Mouse (Mus musculus) c-Kit-positive CD71-positive TER-119-negative erythroid progenitor cells, embryonic 14.5 days (primary cell): ENCODE data around the gene Pde4a.
"Not testable (repeated sequence)": the region's sequence is repeated elsewhere in the genome, so short reads cannot be mapped to it uniquely, and the experiment has no call there.

Experiments used
- DNase-seq: peaks from one replicate; pipeline ENCODE4 v3.0.0-alpha.2; 2013; ENCODE audit warnings: low read depth

The Pde4a gene

GRCm38 (mm10) chr9:21220490-21221382 is 55.2 kb downstream of the Pde4a start:
- peak; percentile 94 for DNase-seq

- peak; percentile 81 for DNase-seq
Observed at GRCm38 (mm10) chr9:21221383-21221929, 55.9 kb downstream of the Pde4a start.

- DNase-seq, result not testable (repeated sequence)
Observed at GRCm38 (mm10) chr9:21223490-21223889, 58.0 kb downstream of the Pde4a start.

DNA sequence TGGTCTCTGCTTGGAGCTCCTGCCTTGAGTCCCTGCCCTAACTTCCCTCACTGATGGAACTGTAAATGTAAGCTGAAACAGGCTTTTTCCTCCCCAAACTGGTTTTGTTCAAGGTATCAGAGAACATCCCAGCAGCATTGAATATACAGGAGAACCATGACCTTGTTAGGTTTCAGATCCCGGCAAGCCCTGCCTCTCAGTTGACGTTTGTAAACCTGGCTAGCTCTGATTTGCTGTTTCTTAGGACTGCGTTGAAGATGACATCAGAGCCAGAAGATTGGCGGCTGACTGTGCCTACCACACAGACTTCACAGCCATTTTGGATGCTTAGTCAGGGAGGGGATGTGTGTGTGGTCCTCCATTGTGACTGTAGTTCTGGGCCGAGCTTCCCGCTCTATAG is 58.4 kb downstream of the Pde4a start:
- no peak for DNase-seq

DNA sequence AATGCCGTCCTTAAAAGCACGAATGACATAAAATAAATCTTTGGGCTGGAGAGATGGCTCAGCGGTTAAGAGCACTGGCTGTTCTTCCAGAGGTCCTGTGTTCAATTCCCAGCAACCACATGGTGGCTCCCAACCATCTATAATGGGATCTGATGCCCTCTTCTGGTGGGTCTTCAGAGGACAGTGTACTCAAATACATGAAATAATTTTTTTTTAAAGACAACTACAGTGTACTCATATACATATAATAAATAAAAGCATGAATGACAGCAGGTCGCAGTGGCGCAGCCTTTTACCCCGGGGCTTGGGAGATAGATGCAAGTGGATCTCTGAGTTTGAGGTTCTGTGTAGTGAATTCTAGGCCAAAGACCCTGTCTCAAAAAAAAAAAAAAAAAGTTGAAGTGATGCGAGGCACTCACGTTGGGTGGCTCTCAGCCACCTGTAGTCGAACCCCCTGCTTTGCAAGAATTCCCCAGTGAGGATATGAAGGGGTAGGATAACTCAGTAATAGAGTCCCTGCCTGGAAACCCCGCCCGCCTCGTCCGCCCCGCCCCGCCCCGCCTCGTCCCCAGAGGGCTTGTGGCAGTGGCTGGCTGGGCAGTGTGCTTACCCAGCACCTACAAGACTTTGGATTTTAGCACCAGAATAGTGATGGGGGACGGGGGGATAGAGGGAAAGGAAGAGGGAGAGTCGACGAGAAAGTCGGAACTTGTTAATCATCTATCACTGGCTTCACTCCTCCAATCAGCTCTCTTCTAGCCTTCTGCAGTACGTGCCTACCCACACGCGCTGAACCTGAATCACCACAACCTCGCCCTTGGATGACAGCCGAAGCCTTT is 59.3 kb downstream of the Pde4a start:
- DNase-seq, result no peak

GRCm38 (mm10) chr9:21225415-21225758 is 59.9 kb downstream of the Pde4a start:
- no peak for DNase-seq

- no peak for DNase-seq
Observed at GRCm38 (mm10) chr9:21227342-21227741, 61.8 kb downstream of the Pde4a start.

DNA sequence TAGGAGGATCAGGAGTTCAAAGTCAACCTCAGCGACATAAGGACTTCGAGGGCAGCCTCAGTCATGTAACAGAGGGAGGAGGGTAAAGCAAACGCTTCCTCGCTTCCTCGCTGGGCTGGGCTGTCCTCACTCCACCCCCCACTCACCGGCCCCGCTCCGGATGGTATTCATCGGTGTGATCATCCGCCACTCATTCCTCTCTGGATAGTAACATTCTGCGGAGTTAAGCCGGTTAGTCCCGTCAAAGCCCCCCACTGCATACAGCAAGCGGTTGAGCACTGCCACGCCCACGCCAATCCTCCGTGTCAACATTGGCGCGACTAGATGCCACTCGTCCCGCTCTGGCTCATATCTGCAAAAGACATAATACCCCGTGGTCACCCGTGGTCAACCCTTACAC is 66.0 kb downstream of the Pde4a start:
- DNase-seq, result no peak

- DNase-seq, result no peak
Observed at GRCm38 (mm10) chr9:21232867-21233266, 67.4 kb downstream of the Pde4a start.

DNA sequence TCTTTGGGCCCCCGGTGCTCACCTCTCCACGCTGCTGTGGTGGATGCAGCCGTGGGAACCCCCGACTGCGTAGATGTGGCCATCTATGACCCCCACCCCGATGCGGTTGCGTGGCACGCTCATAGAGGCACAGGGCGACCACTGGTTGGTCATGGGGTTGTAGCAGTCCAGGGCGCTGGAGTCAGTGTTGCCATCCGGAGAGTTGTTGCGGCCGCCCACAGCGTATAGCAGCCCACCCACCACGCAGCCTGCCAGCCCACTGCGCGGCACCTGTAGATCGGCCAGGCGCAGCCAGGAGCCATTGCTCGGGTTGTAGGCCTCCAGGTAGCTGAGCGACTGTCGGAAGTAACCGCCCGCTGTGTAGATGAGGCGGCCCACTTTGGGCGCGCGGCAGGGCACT is 67.9 kb downstream of the Pde4a start:
- DNase-seq, result no peak

GRCm38 (mm10) chr9:21233805-21234204 is 68.3 kb downstream of the Pde4a start:
- DNase-seq, result no peak

- no peak for DNase-seq
Observed at GRCm38 (mm10) chr9:21235341-21235740, 69.8 kb downstream of the Pde4a start.

DNA sequence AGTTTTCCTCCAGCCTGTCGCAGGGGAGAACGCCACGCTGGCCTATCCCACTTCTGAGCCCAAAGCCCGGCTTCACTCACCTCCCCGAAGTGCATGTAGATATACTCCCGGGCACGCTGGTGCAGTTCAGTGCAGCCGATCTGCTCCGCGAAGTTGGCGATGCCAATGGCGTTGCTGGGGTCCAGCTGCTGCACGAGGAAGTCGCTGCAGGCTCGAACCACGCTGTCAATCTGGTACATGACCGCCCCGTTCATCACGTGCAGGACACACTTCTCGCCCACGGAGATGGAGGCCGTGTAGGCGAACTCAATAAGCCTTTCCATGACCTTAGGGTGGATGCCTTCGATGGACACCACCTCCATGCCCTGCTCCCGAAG is 71.5 kb downstream of the Pde4a start:
- DNase-seq, result no peak

DNA sequence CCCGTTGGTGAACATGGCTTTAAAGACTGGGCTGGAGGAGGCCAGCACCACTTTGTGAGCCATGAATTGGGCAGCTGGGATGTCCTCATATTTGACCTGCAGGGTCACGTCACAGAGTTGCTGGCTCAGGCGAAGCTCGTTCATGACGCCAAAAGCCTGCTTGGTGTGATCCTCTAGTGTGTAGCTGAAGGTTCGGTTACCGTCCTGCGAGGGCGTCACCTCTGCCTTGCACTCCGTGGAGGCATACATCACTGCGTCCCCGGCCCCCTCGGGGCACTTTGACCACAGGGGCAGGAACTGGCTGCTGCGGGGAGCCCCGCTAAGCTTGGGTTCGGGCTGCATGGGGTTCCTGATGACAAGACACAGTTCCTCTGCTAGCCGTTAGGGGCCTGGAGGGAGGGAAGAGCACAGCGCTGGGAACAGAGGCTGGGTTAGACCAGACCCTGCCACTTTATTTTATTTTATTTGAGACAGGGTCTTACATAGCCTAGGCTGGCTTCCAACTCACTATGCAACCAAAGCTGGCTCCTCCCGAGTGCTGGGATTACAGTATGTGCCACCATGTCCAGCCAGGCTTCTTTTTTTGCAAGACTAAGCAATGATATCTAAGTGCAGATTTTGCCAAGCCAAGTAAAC is 72.0 kb downstream of the Pde4a start:
- no peak for DNase-seq

DNA sequence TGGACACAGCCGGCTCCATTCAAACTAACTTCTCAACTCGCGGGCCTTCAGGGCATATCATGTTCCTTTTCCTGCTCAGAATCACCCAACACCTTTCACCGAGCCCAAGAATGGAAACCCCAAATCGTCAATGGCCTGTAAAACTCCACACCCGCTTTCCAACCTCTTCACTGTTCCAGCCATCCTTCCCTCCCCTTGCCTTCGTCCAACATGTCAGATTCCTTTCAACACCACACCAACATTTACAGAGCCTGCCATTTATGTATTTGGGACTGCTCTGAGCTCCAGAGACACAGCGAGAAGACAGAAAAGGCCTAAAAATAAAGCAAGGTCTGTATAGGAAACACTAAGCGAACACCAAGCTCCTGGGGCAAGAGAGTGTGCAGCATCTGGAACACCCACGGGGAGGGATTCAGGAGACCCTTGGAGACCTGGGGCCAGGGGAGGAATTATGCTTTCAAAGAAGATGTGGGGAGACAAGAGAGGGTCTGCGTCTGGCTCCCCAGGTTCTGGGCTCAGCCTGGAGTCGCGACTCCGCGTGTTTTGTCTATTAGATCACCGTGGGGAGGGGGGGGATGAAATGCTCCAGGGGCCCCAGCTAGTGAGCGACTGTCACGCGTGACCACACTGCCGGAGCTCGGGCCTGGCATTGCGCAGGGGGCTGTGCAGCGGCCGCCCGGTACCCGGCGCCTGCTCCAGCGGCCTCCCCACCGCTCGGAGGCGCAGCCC is 72.7 kb downstream of the Pde4a start:
- DNase-seq, result no peak

DNA sequence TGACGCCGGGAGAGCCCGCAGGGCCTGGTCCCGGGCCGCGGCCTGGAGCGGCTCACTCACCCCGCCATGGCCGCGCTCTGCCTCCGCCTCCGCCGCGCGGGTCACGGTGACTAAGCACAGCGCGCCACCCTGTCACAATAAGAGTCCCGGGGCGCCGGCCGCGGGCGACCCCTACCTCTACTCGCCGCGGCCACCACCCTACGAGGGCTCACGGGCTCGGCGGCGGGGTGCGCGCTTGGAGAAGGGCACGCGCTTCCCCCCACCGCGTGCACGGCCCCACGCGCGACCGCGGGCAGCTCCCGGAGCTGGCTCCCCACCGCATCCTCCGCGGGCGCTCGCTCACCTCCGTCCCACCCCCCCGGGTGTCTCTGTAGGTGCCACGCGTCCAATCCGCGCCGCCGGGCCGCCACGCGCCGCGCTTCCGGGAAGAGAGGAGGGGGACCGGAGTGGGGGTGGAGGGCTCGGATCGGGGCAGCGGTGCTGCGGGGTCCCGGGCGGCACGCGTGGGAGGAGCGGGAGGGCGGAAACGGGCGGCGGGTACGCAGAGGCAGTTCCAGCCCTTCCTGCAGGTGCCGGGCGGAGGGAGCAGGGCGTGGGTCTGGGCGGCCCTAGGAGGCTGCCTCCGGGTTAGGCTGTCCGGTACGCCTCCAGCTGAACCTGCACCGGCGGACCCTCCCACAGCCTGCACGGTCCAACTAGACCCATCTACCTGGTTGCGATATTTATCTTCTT is 73.4 kb downstream of the Pde4a start, which contains the start of gene Keap1:
Keap1 (minus strand) TSS at position 629 of the 732 bp plus-strand sequence.
- peak; percentile 46 for DNase-seq

GRCm38 (mm10) chr9:21239465-21239848 is 73.9 kb downstream of the Pde4a start:
- no peak for DNase-seq

DNA sequence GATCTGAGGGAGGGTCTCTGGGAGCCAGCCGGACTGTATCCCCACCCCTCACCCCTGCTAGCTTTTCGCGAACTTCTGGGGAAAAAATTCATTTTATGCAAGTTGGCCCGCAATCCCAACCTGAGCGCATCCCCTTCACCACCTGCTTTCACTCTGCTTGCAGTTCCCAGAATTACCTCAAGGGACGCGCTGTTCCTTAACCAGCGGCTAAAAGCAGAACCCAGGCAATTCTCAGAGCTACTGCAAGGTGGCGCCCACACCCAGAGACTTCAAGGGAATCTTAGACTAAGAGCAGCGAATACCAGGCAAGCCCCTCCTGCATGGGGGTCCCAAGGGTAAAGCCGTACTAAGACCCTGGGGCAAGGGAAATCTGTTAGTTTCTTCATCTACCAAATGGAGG is 75.8 kb downstream of the Pde4a start:
- DNase-seq, result peak; percentile 85

GRCm38 (mm10) chr9:21243826-21244427 is 78.4 kb downstream of the Pde4a start:
- DNase-seq, result no peak

GRCm38 (mm10) chr9:21244428-21245112 is 79.1 kb downstream of the Pde4a start:
- no peak for DNase-seq
